Mouse (Mus musculus): ENCODE data around the gene Xk. TPM values are rescaled to one million over a fixed set of nuclear protein-coding genes. Genes with fewer than 3 reads are reported as not detected.

Gene Xk
- polyA plus RNA-seq (2012; rRNA removed; ENCODE audit: low replicate concordance), result 0.29 and 2.2 TPM in 2 replicates

DNA sequence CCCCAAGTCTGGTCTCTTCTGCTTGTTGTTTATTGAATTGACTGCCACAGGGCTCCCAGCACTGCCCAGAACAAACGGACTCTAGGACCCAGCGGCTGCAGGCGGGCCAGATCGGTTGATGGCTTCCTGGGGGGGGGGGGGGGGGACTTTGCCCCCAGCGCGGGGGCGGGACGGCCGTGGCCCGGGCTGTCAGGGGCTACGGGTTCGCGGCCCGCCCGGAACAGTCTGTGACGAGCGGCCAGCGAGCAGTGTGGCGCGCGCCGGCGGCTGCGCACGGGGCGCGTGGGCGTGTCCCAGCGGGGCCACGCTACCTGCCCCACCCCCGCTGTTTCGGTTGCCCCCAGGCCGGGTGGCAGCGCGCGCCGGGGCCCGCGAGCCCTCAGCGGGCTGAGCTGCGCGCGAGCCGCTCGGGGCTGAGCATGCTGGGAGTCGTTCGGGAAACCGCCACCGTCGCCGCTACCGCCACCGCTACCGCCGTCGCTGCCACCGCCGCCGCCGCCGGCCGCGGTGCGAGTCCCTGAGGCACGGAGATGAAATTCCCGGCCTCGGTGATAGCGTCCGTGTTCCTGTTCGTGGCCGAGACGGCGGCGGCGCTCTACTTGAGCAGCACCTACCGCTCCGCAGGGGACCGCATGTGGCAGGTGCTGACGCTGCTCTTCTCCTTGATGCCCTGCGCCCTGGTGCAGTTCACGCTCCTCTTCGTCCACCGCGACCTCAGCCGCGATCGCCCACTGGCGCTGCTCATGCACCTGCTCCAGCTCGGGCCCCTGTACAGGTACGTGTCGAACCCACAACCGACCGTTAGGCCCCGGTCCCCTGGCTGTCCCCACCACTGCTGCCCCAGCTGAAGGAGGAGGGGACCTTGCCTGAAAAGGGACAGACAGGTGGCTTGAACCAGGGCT, at the start of gene Xk:
TSS of gene Xk (plus strand) at position 297 of the 902 bp plus-strand sequence.

DNA sequence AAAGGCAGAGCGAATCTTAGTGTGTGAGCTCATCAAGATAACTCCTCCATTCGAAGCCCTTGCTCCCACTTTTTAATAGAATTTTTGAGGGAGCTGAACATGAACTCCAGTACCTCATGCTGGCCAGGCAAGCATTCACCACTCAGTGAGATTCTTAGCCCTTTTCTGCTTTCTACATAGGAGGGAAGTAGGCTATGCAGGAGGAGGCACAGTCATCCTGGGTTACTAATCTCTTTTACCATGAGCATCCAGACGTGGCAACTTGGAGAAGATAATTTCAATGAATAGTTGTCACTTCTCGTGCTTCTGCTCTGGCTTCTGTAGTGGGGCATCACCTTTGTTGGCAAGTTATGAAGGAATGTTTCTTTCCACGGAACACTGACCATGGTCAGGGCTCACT, 15.8 kb upstream of the Xk start, which contains the start of gene Gm14862:
TSS of gene Gm14862 (minus strand) at position 134 of the 400 bp plus-strand sequence.

DNA sequence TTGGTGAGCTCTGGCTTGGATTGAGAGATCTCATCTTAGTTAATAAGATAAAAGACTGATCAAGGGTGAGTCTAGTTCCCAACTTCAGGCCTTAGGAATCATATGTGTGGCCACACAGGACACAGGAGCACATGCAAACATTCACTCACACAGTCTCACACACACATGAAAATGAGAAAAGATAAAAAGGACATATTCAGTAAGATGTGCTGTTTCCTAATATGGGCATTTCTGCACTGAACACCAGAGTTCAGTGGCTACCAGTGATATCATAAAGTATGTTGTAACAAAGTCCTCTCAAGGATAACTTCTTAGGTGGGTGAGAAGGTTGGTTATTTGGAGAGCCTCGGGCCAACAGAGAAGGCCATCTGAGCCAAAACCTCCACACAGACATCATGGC, 10.9 kb downstream of the Xk start, which contains the start of gene H2al1m:
TSS of gene H2al1m (plus strand) at position 301 of the 400 bp plus-strand sequence.

DNA sequence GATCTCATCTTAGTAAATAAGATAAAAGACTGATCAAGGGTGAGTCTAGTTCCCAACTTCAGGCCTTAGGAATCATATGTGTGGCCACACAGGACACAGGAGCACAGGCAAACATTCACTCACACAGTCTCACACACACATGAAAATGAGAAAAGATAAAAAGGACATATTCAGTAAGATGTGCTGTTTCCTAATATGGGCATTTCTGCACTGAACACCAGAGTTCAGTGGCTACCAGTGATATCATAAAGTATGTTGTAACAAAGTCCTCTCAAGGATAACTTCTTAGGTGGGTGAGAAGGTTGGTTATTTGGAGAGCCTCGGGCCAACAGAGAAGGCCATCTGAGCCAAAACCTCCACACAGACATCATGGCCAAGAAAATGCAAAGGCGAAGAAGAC, 77.8 kb downstream of the Xk start, which contains the start of gene H2al1k:
TSS of gene H2al1k (plus strand) at position 301 of the 400 bp plus-strand sequence.

Other genes starting within 250 kb of the Xk start
- gene Fthl17e, start 239.3 kb upstream of the Xk start, polyA plus RNA-seq (2012; rRNA removed; ENCODE audit: low replicate concordance), result not detected in 2 replicates
- not detected in 2 replicates for gene Fthl17f, start 209.7 kb upstream of the Xk start, polyA plus RNA-seq (2012; rRNA removed; ENCODE audit: low replicate concordance)
- gene 4930402K13Rik, start 168.2 kb upstream of the Xk start, polyA plus RNA-seq (2012; rRNA removed; ENCODE audit: low replicate concordance), result not detected in 2 replicates
- 0.24 and 0.44 TPM in 2 replicates for gene Lancl3, start 72.9 kb upstream of the Xk start, polyA plus RNA-seq (2012; rRNA removed; ENCODE audit: low replicate concordance)
- not detected in 2 replicates for gene Gm14862, start 15.9 kb upstream of the Xk start, polyA plus RNA-seq (2012; rRNA removed; ENCODE audit: low replicate concordance)
- gene H2al1m, start 11.0 kb downstream of the Xk start, polyA plus RNA-seq (2012; rRNA removed; ENCODE audit: low replicate concordance), result not detected in 2 replicates
- gene H2al1k, start 77.9 kb downstream of the Xk start, polyA plus RNA-seq (2012; rRNA removed; ENCODE audit: low replicate concordance), result not detected in 2 replicates
- 3.6 and 7.0 TPM in 2 replicates for gene Cybb, start 215.0 kb downstream of the Xk start, polyA plus RNA-seq (2012; rRNA removed; ENCODE audit: low replicate concordance)